Mouse (Mus musculus) MEL-GATA-1-ER (cell line): ENCODE results near the gene Exosc5.

Experiments
- DNase-seq: peaks from one replicate; pipeline ENCODE4 v3.0.0-alpha.2; 2012; ENCODE audit warnings: low read depth; ENCODE audit errors: extremely low read depth

Gene Exosc5

DNA sequence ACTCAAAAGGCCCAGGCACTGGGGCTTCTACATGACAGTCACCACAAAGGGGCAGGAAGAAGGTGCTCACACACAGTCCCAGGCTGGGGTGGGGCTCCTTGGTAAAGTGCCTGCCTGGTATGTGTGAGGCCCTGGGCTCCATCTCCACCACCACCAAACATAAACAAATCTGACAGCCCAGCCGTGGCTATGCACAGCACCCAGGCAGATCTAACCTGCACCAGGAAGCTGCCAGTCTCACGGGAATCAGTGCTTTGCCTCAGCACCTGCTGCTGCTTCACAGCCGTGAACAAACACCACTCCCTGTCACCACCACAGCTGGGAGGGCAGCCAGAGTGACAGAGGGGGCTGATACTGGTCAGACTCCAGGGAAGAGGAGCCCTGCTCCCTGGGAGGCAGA lies 22.6 kb upstream of the Exosc5 start:
- no peak for DNase-seq

DNA sequence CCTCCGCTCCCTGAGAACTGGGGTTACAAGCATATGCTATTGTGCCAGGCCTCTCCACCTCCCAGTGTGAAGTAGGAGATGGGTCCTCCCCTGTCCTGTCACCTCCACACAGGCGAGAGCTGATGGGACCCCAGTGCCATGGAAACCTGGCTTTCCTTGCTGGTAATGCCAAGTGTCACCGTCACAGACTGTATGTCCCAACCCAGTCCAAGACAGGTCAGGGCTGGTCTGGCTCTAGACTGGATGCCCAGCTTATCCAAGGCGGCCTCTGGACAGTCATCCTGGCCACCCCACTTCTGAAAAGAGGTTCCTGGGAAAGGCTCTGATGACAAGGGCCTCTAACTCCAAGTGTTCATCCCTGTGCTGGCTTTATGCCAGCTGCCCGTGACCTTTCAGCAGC lies 21.9 kb upstream of the Exosc5 start:
- DNase-seq: no peak

DNA sequence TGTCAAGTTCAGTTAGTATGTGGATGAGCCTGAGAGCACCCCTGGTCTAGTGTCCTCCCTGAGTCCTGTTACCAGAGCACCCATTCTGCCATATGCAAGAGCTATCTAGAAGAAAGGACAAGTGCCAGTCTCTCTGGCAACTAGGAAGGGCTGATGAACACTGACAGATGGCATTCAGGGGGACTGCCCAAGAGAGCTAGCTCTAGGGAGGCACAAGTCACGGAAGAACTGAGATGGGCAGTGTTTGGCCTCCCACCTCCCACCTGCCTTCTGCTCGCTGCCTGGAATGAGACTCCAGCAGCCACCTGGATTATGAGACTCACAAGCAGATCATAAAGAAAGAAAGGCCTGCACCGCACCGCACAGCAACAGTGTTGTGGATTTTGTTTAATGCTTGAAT lies 19.2 kb upstream of the Exosc5 start:
- DNase-seq: no peak

DNA sequence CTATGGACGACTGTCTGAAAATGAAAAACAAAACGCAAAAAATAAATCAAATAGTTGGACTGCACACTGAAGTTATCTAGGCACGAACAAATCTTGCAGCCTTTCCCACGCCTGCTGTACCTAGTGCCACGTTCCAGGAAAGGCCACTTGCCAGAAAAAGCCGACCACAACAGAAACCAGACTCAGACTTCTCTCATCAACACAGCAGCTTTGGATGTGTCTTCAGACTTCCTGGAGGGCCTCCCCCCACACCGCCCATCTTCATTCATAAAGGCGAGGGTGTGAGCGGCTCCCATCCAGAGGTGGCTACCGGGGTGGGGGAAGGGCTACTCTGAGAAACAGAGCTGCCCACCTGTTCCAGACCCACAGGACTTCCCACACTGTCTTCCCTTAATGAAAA lies 14.8 kb upstream of the Exosc5 start:
- DNase-seq: no peak

DNA sequence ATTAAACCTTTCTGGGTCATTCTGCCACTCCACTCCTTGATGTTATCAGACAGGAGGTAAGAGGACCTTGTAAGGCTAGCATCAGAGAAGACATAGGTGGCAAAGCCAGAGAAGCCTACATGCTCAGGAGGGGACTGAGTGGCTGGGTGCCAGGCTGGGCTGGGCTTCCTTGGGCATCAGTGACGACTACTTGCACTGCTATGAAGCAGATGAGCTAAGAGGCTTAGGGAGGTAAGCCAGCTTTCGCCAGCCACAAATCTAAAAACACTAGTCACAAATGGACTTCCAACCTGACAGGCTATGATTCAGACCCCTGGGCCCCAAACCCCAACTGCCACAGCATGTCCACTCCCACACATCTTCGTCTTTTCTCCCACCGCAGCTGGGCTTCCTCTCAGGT lies 14.3 kb upstream of the Exosc5 start:
- no peak for DNase-seq

GRCm38 (mm10) chr7:25645074-25645473 lies 13.9 kb upstream of the Exosc5 start:
- no peak for DNase-seq

- no peak for DNase-seq
Observed at GRCm38 (mm10) chr7:25647574-25648123, 11.3 kb upstream of the Exosc5 start.

- no peak for DNase-seq
Observed at GRCm38 (mm10) chr7:25649839-25650238, 9.1 kb upstream of the Exosc5 start.

GRCm38 (mm10) chr7:25651281-25651680 lies 7.7 kb upstream of the Exosc5 start:
- no peak for DNase-seq

GRCm38 (mm10) chr7:25652244-25652759 lies 6.7 kb upstream of the Exosc5 start:
- no peak for DNase-seq

DNA sequence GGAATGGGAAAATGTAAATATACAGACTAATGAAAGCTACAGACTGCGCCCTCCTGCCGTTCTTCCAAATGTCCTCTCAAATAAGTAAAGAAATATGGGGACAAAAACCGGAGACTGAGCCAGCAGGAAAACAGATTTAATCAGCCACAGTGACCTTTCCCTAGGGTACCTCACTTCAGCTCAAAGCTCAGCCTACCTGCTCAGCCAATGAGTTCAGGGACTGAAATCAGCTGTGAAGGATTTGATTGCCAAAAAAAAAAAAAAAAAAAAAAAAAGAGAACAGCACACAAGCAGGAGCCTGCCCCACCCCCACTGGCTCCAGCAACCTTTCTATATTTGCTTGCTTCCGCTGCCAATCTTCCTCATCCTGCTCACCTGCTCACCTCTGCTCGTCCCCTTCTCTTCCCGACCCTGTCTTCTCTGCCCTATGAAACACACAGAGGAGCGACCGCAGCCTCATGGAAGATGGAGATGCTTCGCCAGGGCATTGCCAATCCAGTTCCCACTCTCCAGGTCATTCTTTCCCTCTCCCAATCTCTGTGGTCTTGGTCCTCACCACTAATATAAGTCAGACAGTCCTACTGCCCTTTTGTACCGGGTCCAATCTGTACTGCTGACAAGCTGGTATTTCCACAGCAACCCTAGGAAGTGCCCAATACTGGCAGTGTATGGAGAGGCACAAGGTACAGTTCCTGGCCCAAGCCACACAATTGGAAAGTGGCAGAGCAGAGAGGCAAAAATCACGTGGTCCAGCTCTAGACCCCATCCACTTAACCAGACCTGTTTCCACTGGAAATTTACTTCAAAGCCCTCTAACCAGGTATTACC lies 3.1 kb upstream of the Exosc5 start:
- DNase-seq: no peak

DNA sequence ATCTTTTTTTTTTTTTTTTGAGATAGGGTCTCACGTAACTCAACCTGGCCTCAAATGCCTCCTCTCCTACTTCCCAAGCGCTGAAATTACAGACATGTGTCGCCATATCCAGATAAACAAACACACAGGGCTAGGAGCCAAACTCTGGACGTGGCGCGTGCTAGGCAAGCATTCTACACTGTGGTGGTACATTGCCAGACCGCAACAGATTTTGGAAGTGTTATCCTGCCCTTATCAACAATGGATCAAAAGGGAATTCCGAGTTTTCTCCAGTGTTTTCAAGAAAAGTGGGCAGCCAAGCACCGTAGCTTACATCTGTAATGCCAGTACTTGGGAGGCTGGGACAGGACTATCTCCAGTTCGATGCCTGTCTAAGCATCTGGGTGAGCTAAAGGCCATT lies 1.2 kb upstream of the Exosc5 start:
- DNase-seq: no peak

- no peak for DNase-seq
Observed at GRCm38 (mm10) chr7:25666381-25666780, 7.4 kb downstream of the Exosc5 start.

DNA sequence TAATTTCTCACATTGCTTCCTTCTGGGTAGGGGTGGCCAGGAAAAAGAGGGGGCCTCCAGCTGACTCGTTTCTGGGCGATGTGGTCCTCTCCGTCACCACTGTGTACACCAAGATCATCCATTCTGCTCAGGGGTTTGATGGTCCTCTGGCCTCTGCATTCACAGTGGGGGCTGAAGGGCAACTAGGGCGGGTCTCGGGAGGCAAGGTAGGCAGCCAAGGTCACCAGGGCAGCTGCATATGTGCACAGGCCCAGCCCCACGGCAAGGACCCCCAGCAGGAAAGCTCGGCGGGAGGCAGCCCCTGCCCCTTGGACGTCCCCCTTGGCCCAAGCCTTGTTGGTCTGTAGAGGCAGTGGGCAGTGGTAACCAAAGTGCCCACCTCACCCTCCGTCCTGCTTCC lies 10.2 kb downstream of the Exosc5 start:
- DNase-seq: no peak

DNA sequence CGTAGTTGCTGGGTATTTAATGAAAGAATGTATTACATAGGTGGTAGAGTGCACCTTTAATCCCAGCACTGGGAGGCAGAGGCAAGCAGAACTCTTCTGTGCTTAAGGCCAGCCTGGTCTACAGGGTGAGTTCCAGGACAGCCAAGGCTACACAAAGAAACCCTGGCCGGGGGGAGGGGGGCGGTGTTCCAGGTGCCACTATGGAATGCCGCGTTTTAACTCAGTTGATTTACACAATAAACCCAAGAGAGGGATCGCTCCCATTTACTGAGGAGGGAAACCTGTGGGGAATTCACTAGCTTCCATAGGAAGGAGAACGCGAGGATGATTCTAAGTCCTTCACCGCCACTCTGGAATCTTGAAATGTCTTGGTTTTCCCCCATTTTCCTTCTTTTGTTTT lies 10.7 kb downstream of the Exosc5 start:
- DNase-seq: no peak

GRCm38 (mm10) chr7:25670096-25670495 lies 11.1 kb downstream of the Exosc5 start:
- DNase-seq: no peak

DNA sequence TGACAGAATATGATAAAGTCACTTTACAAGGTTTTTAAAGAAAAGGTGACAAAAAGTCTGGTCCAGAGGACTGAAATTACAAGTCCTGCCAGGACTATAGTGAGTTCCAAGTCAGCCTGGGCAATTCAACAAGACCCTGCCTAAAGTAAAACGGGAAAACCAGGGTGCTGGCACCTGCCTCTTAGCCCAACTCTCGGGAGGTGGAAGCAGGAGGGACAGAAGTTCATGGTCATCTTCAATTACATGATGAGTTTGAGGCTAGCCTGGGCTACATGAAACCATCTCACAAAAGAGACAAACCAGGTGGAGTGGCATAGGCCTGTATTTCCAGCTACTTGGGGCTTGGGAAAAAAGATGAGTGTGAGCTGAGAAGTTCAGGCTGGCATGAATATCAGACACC lies 12.7 kb downstream of the Exosc5 start:
- DNase-seq: no peak

DNA sequence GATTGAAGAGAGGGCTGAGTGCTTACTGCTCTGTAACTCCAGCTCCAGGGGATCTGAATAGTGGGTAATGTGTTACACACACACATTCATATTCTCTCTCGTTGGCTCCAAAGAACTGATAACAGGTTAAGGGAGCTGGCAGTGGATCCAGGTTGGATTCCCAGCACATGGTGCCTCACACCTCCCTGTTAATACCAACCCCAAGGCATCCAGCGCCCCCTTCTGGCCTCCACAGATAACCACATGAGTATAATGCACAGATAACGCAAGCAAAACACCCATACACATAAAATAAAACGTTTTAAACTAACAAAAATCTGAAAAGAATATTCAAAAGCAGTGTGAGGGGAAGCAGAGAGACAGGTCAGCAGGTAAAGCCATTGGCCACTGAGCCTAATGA lies 13.5 kb downstream of the Exosc5 start:
- no peak for DNase-seq

- DNase-seq: no peak
Observed at GRCm38 (mm10) chr7:25674297-25674696, 15.3 kb downstream of the Exosc5 start.

DNA sequence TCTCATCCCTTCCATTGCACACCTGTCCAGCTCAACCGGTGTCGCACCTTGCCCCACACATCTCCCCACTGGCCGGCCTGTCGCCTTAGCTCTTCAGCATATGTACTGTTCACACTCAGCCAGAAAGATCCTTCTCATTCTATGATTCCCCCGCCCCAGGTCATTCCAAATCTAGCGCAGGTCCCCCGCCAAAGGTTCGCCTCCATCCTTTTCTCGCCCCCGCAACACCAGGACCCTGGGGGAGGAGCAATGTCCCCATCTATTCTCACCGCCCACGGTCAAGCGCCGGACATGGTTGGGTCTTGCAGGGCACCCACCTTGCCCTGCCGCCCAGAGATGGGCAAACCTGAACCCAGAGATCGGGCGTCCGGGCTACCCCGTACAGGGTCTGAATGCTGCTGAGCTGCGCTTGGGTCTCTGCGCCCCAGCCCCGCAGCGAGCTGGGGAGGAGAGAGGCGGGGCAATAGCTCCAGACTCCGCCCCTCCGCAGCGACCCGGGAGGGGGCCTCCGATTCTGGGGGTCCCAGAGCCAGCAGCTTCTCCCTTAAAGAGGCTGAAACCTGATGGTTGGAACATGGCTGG lies 15.8 kb downstream of the Exosc5 start, which contains the start of gene Tmem91:
Gene Tmem91 (minus strand): TSS at position 448 of the 582 bp plus-strand sequence.
- no peak for DNase-seq

- DNase-seq: no peak
Observed at GRCm38 (mm10) chr7:25675405-25675804, 16.4 kb downstream of the Exosc5 start.

DNA sequence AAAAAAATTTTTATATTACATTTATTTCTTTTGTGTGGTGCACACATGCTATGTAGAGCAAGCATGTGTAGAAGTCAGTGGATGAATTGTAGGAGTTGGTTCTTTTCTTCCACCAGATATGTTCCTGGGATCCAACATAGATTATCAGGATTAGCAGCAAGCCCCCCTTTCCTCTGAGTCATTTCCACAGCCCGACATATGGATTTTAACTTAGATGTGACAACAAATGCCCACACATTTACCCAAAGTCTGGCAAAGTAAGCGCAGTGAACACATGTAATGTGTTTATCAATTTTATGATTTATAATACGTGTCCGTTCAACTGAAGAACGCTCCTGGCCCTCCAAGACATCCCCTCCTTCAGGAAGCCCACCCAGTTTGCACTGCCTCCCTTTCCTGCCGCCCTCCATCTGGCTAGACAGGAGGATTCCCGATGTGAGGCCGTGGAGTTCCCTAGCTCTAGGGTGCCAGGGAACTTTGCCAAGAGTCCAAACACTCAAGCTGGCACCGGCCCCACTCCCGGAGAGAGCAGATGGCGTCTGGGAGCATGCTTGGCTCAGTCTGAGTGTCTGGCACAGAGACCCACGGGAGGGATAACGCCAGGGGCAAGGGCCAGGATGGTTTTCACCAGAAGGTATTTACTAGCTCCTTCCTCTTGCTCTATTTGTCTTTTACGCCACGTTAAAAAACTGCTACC lies 17.3 kb downstream of the Exosc5 start:
- no peak for DNase-seq
